Mouse (Mus musculus) mature B cell (primary cell): ENCODE data around the gene D930020B18Rik.

ENCODE experiments used
- in situ Hi-C: fragments of 300-500 bp; cut with MboI; formaldehyde crosslinking; loops from 2 replicates; pipeline ENCODE4 v1.14.3; 2019

D930020B18Rik gene

GRCm38 (mm10) chr10:121640150-121640930 lies 1.0 kb upstream of the D930020B18Rik start:
- in situ Hi-C loops, result no loop called here

GRCm38 (mm10) chr10:121640944-121641271 lies 480 bp upstream of the D930020B18Rik start:
- in situ Hi-C loops, result no loop called here

GRCm38 (mm10) chr10:121642054-121642947 lies 913 bp downstream of the D930020B18Rik start:
- in situ Hi-C loops, result no loop called here

GRCm38 (mm10) chr10:121646294-121646693 lies 4.9 kb downstream of the D930020B18Rik start:
- in situ Hi-C loops, result no loop called here

GRCm38 (mm10) chr10:121653079-121653478 lies 11.7 kb downstream of the D930020B18Rik start:
- in situ Hi-C loops, result no loop called here

- in situ Hi-C loops, result no loop called here
Observed at GRCm38 (mm10) chr10:121655907-121656306, 14.5 kb downstream of the D930020B18Rik start.

GRCm38 (mm10) chr10:121662711-121663110 lies 21.3 kb downstream of the D930020B18Rik start:
- in situ Hi-C loops, result no loop called here

- in situ Hi-C loops, result no loop called here
Observed at GRCm38 (mm10) chr10:121663599-121663998, 22.2 kb downstream of the D930020B18Rik start.

- in situ Hi-C loops, result no loop called here
Observed at GRCm38 (mm10) chr10:121665631-121666145, 24.3 kb downstream of the D930020B18Rik start.

- in situ Hi-C loops, result no loop called here
Observed at GRCm38 (mm10) chr10:121669103-121669502, 27.7 kb downstream of the D930020B18Rik start.

GRCm38 (mm10) chr10:121677019-121677418 lies 35.6 kb downstream of the D930020B18Rik start:
- in situ Hi-C loops, result no loop called here

GRCm38 (mm10) chr10:121680902-121681301 lies 39.5 kb downstream of the D930020B18Rik start:
- in situ Hi-C loops, result no loop called here

GRCm38 (mm10) chr10:121682539-121682938 lies 41.2 kb downstream of the D930020B18Rik start:
- in situ Hi-C loops, result no loop called here

- in situ Hi-C loops, result no loop called here
Observed at GRCm38 (mm10) chr10:121686153-121686660, 44.8 kb downstream of the D930020B18Rik start.

GRCm38 (mm10) chr10:121687511-121687910 lies 46.1 kb downstream of the D930020B18Rik start:
- in situ Hi-C loops, result no loop called here

- in situ Hi-C loops, result no loop called here
Observed at GRCm38 (mm10) chr10:121689591-121690314, 48.4 kb downstream of the D930020B18Rik start.

- in situ Hi-C loops, result no loop called here
Observed at GRCm38 (mm10) chr10:121692944-121693579, 51.7 kb downstream of the D930020B18Rik start.

- in situ Hi-C loops, result no loop called here
Observed at GRCm38 (mm10) chr10:121694567-121694966, 53.2 kb downstream of the D930020B18Rik start.

- in situ Hi-C loops, result no loop called here
Observed at GRCm38 (mm10) chr10:121701296-121702248, 60.2 kb downstream of the D930020B18Rik start.

GRCm38 (mm10) chr10:121703619-121704018 lies 62.2 kb downstream of the D930020B18Rik start:
- in situ Hi-C loops, result no loop called here
